Mouse (Mus musculus) gastrocnemius, adult 8-10 months (tissue): ENCODE data around the gene Faxc. TPM values are rescaled to one million over a fixed set of nuclear protein-coding genes. Genes with fewer than 3 reads are reported as not detected.

Source experiments
- DNase-seq, 2 experiments: peaks; one replicate each; pipeline ENCODE4 v3.0.0; 2022; ENCODE audit warnings: low spot score in 2 of 2
- total RNA-seq, 4 experiments: library from RNA; stranded (reverse); gene quantifications; 2 replicates each; pipeline ENCODE4 v1.2.4; 2022

Gene Faxc
- total RNA-seq = under 1 TPM; 0.16 to 0.70 (median 0.40) TPM

- peak in 1 of 2 experiments; percentile 7 for DNase-seq
Measured at GRCm38 (mm10) chr4:21930971-21931771, at the start of gene Faxc. Gene Faxc (plus strand): TSS chr4:21931329.

DNA sequence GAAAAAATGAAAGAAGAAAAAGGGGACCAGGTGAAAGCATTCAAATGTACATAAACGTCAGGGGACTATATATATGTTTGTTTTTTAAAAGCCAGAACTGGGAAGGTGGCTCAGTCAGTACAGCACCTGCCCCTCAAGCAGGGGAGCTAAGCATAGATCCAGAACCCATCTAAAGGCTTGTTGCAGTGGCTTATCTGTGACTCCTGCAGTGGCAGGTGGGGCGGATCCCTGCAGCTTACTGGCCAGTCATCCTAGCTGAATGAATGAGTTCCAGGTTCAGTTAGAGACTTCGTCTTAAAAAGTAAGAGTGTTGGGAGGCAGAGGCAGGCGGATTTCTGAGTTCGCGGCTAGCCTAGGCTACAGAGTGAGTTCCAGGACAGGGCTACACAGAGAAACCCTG is 48.3 kb upstream of the Faxc start:
- no peak for DNase-seq

- no peak for DNase-seq
Measured at GRCm38 (mm10) chr4:21885831-21886230, 45.3 kb upstream of the Faxc start.

GRCm38 (mm10) chr4:21931772-21932630 is 872 bp downstream of the Faxc start:
- DNase-seq = no peak

DNA sequence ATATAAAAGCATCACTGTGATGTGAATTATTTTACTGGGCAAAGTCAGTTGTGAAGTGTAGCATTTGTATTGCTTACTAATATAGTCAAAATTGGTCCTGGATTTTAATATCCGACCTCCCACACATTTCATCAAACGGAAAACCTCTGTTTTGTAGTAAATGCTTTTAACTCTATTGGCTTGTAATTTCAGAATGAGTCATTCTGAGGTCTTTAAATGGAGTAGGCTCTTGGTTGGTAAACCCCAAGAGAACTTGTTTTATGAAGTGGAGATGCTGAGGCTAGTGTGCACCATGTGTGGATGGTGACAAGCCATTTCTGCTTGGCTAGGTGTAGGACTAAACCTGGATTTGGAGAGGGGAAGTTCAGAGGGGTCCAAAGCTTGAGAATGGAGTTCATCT is 4.2 kb downstream of the Faxc start:
- no peak for DNase-seq

GRCm38 (mm10) chr4:21936424-21936823 is 5.3 kb downstream of the Faxc start:
- no peak for DNase-seq

DNA sequence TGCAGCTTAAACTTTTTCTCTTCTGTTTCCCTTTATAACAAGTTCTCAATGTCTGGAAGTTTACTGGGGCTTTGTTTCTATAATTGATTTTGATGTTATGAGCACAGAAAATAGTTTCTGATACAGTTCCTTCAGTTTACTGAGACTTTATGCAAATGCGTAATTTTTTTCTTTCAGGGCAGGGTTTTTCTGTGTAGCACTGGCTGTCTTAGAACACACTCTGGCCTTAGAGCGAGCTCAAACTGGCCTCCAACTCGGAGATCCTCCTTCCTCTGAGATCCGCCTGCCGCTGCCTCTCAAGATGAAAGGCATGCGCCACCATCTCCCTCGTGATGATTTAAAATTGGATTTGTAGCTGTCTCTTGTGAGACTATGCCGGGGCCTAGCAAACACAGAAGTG is 6.8 kb downstream of the Faxc start:
- no peak for DNase-seq

DNA sequence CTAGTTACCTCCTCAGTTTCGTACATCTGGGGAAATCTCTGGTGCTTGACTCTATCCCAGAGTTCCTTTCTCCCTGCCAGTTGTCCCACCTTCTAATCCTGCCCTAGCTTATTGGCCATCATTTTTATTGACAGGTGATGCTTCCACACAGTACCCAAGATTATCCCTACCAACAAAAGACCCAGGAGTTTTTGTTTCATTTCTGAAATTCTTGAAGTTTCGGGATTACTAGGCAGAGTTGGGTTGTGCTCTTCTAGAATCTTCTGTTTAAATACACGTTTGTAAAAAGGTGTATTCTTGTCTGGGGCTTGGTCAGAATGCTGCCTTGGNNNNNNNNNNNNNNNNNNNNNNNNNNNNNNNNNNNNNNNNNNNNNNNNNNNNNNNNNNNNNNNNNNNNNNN is 13.5 kb downstream of the Faxc start:
- DNase-seq = no peak

DNA sequence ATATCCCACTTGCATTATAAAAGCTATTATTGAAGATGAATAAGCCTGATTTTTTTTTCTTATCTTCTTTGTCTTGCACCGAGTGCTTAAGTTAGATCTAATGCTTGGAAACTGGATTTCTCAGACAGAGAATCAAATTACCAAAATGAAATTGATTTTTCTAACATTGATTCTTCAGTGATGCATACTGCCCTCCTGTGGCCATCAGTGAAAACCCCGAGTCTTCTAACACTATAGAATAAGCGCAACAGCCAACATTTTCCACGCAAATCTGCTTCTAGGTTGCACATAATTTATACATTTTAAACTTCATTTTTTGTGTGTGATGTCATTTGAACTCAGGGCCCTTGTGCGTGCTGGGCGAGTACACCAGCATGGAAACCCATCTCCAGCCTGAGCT is 20.3 kb downstream of the Faxc start:
- no peak for DNase-seq

- no peak for DNase-seq
Measured at GRCm38 (mm10) chr4:21952255-21952654, 21.1 kb downstream of the Faxc start.

DNA sequence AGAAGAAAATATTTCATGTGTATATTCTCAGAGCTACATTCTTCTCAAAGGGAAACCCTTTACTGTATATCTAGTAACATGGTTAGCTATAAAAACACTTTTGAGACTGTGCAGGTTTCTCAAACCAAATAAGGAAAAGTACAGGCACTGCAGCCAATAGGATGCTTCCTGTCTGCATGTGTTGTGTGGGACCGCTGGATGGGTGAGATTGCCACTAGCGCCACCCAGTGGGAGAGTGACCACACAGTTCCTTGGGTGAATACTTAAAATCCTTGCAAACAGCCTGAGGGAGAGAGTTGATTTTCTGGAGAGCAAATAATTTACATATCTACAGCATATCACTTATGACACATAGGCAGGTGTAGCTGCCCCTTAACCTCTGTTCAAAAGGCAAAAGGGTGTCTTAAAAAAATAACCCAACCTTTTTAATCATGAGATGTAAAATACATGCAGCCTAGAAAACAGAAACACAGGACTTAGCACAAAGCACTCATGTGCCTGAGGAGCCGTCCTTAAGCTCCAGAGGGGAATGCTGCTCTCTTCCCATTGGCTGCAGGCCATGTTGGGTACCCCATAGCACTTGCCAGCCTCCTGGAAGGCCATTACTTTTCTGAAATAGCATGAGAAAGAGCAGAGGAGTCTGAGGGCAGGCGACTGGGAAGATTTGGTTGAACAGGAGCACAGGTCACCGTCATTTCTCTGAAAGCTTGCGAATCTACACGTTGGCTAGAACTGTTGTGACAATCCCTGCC is 26.6 kb downstream of the Faxc start:
- no peak for DNase-seq

DNA sequence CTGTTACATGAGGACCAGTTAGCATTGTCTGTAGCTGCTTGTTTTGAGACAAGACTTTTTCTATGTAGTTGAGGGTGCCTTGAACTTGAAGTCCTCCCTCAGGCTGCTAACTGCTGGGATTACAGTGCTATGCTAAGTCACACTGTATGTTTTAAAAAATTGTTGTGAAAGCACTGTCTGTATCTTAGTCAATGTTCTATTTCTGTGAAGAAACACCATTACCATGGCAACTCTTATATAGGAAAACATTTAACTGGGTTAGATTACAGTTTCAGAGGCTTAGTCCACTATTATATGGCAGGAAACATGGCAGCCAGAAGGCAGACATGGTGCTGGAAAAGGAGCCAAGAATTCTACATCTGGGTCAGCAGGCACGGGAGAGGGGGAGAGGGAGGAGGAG is 40.8 kb downstream of the Faxc start:
- DNase-seq = no peak

DNA sequence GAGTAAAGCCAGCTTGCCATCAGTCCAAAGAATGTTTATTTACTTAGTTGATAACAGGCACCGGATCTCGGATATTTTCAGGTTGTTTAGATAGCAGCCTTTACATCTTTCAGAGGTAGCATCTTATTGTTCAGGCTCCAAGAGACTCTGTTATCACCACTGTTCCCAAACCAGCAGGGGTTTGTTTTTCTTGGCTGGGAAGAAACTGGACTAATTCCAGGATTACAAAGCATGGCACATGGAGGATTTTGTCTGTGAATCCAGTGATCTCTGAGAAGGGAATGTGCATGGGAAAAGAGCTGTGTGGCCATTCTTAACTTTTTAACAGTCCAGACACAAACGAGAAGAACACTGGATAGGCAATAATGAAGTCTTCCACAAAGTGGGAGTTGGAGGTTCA is 43.0 kb downstream of the Faxc start:
- DNase-seq = no peak

DNA sequence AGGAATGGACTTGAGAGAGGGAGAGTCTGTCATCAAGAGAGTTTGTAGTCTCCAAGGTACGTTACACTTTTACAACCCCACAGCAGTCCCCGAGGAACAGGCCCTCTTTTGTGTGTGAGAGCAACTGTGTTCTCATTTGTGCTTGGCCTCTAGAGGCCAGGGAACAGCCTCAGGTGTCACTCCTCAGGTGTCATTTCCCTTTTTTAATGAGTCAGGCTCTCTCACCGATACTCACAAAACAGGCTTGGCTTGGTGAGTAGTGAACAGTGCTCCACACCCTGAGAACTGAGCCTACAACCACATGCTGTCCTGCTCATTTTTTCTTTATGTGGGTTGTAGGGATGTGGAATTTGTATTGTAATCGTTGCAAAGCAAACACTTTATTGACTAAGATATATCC is 49.3 kb downstream of the Faxc start:
- DNase-seq = no peak

DNA sequence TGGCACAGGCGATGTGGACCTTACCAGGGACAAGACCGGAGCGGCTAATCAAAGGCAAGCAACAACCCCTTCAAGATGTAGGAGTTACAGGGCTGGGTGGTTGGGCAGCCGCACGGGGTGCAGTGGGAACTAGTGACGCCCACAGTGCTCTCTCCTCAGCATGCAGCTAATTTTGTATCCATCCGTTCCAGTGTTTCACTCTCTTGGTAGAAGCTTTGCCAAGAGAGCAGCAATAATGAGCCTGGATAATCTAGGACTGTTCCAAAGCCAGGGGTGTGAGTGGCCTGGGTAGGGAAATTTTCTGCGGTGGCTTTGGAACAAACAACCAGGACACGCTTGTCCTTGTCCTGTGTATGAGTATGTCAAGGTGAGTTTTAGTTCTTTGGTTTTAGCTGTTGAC is 51.3 kb downstream of the Faxc start:
- DNase-seq = no peak

DNA sequence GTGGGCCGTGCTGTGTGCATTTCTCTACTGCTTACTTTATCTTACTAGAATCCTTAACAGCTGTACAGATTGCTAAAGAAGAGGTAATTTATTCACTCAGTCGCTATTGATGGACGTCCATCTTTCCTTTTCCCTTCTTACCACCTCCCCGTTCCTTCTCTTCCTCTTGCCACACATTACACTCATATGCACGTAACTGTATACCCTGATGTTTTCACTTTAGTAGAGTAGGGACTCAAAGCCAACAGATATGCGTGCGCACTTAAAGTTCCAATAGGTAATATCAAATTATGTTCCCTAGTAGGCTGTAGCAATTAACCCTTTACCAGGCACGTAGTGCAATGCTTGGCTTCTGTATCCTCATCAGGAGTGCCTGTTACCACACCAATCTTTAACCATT is 55.7 kb downstream of the Faxc start:
- DNase-seq = no peak

GRCm38 (mm10) chr4:21987460-21987859 is 56.3 kb downstream of the Faxc start:
- no peak for DNase-seq

DNA sequence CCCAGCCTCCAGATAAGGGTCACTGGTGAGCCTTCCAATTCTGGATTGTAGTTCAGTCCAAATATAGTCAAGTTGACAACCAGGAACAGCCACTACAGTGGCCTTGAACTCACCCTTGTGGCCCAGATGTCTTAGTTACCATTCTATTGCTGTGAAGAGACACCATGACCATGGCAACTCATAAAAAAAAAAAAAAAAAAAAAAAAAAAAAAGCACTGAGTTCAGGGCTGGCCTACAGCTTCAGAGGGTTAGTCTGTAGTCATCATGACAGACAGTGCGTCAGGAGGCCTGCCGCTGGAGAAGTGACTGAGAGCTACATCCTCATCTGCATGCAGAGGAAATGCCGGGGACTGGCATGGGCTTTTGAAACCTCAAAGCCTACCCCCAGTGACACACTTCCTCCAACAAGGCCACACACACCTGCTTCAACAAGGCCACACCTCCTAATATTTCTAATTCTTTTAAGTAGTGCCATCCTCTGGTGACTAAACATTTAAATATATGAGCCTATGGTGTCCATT is 58.5 kb downstream of the Faxc start:
- no peak for DNase-seq

DNA sequence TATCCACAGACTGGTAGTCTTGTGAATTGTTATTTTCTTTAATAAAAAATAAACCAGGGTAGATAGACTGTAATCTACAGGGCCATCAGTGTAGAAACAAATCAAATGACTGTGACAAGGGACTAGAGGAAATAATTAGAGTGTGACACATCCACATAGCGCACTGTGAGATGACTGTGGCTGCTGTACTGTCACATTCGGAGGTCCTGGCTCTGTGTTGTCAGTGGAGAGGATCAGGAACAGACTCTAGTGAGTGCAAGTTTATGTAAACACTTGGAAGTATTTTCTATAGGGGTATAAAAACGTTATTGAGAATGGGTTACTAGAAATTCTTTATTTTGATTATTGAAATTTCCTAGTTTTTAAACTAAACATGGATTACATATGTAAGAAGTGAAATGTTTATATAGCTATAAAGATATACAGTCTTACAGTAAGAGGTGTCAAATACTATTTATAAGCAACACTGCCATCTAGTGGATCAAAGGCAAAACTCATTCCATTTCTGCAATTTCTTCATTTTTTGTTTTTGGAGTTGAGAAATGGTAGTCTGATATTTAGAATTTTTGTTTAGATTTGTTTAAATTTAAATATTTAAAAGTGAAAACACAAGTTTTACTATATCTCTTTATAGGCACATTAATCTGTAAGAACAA is 59.6 kb downstream of the Faxc start:
- DNase-seq = no peak

DNA sequence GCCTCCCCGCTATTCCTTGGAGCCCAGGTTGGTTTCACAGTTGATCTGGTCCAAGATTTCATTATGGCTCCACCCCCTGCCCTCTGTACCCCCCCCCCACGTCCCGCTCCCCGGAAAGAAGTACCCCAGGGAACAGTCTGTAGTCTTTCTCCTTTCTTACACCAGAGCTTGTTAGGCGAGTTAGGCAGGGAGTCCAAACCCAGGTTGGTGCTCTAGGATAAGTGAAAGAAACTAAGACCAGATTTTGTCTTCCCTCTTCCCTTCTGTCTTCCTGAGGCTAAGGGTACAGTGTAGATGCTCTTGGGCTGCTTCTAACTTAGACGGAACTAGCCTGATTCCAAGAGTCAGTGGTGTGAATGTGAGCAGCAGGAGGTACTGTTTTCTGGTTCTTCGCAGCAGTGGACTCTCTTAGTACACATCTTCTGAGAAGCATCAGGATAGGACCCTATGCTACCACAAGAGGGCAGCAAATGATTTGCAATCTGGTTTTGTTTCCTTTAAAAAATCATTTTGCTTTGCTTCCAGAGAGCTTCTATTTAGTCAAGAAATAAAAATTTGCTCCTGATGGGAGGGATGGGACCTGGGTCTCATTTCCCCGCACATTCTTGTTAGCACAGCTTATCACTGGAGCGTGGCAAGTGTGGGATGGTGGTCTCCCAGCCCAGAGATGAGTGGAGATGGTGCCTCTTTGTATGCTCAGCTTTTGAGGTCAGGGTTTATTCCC is 86.7 kb downstream of the Faxc start:
- DNase-seq = no peak

DNA sequence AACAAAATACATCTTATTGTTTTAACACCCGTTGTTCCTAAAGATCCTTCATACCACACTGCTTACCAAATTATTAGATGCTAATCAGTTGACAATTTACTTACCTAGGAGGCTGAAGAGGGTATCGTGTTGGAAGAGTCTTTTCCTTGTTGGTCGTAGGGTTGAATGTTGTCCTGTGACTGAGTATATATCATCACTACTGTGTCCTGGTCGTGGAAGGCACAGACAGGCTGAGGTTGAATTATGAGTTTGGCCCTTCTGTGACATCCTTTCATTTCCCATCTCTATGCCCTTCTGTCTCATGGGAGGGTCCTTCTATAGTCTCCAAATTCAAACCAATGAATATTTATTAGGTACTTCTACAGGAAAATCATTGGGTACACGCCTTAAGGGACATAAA is 87.3 kb downstream of the Faxc start:
- no peak for DNase-seq
